Comparison of ENCODE assay signal across 19 mouse cellular contexts in genomic region chr2:42543164-42543517, GRCm38 (mm10).
A peak's percentile ranks its signal among the peaks of the same experiment; 100 is the strongest.
DNase-seq lines count a peak whose midpoint lies in the region; ATAC-seq and TF ChIP-seq lines count a peak whose summit lies in the region.
"Had no signal": no experiment of that assay in that cellular context is flagged by ENCODE, and none has a peak within 500 bp of the region (broad histone marks: within the 10 kb centered on the region; RNA-seq: fewer than 3 reads in every experiment).

No protein-coding gene starts in this region.

- no peaks in the 10 kb centered on the region for H3K36me3 ChIP-seq in forebrain, embryonic 14.5 days (ENCODE audit: control insufficient read depth, insufficient read depth, low read length)
- no peaks in the 10 kb centered on the region for H3K36me3 ChIP-seq in forebrain, embryonic 11.5 days (ENCODE audit: control insufficient read depth, insufficient read depth, low read length)
- H3K36me3 ChIP-seq in midbrain, postnatal 0 days (ENCODE audit: insufficient read depth, low read length) = no peaks in the 10 kb centered on the region
- H3K36me3 ChIP-seq in midbrain, embryonic 15.5 days (replicated peaks) = no peaks in the 10 kb centered on the region
- no peaks in the 10 kb centered on the region for H3K36me3 ChIP-seq in forebrain, embryonic 16.5 days (ENCODE audit: control insufficient read depth, insufficient read depth)
- H3K36me3 ChIP-seq in thymus, adult 2 months (ENCODE audit: control insufficient read depth, insufficient read depth, low read length) = no peaks in the 10 kb centered on the region
- H3K36me3 ChIP-seq: heart, embryonic 13.5 days; kidney, embryonic 15.5 days; limb, embryonic 13.5 days; neural tube, embryonic 12.5 days had no signal

- H3K27me3 ChIP-seq in forebrain, embryonic 14.5 days (replicated peaks; ENCODE audit: control insufficient read depth, insufficient read depth, low read length) = no peaks in the 10 kb centered on the region
- no peaks in the 10 kb centered on the region for H3K27me3 ChIP-seq in forebrain, embryonic 11.5 days (ENCODE audit: control insufficient read depth, insufficient read depth, low read length)
- H3K27me3 ChIP-seq in midbrain, postnatal 0 days (ENCODE audit: insufficient read depth, low read length) = no peaks in the 10 kb centered on the region
- H3K27me3 ChIP-seq in midbrain, embryonic 15.5 days (replicated peaks) = no peaks in the 10 kb centered on the region
- no peaks in the 10 kb centered on the region for H3K27me3 ChIP-seq in forebrain, embryonic 16.5 days (replicated peaks; ENCODE audit: control insufficient read depth, insufficient read depth, low read length)
- H3K27me3 ChIP-seq in thymus, adult 2 months (ENCODE audit: control insufficient read depth, insufficient read depth, low read length) = no peaks in the 10 kb centered on the region
- H3K27me3 ChIP-seq: heart, embryonic 13.5 days; kidney, embryonic 15.5 days; limb, embryonic 13.5 days; neural tube, embryonic 12.5 days; Patski had no signal

- no peak for ATAC-seq in forebrain, embryonic 14.5 days
- ATAC-seq in forebrain, embryonic 11.5 days (replicated peaks; ENCODE audit: low FRiP score) = no peak
- no peak for ATAC-seq in midbrain, postnatal 0 days (ENCODE audit: low FRiP score)
- no peak for ATAC-seq in midbrain, embryonic 15.5 days (replicated peaks)
- peak; percentile 40; the same call in 1 of the 2 replicates for ATAC-seq in forebrain, embryonic 16.5 days
- ATAC-seq: activated CD4-positive, CD25-positive, alpha-beta regulatory T cell, adult 4 months; inflammation-experienced regulatory T-cells, adult 6 months; Patski had no signal

- no peaks in the 10 kb centered on the region; the same call in 1 of the 2 replicates for H3K4me1 ChIP-seq in forebrain, embryonic 14.5 days (ENCODE audit: control insufficient read depth, insufficient read depth, low read length)
- H3K4me1 ChIP-seq in forebrain, embryonic 11.5 days (replicated peaks; ENCODE audit: control insufficient read depth, insufficient read depth, low read length) = no peaks in the 10 kb centered on the region; the same call in 1 of the 2 replicates
- H3K4me1 ChIP-seq in midbrain, postnatal 0 days (ENCODE audit: insufficient read depth, low read length) = 0 out of 2 replicates have a peak, but pooled peaks cover 2% of the 10 kb centered on the region
- H3K4me1 ChIP-seq in midbrain, embryonic 15.5 days = peaks cover 5% of the 10 kb centered on the region; the same call in 1 of the 2 replicates
- H3K4me1 ChIP-seq in forebrain, embryonic 16.5 days (replicated peaks; ENCODE audit: control insufficient read depth, insufficient read depth, low read length) = 0 out of 2 replicates have a peak, but pooled peaks cover 2% of the 10 kb centered on the region
- no peaks in the 10 kb centered on the region for H3K4me1 ChIP-seq in thymus, adult 2 months (replicated peaks; ENCODE audit: control insufficient read depth, insufficient read depth, low read length)
- H3K4me1 ChIP-seq: heart, embryonic 13.5 days; kidney, embryonic 15.5 days; limb, embryonic 13.5 days; neural tube, embryonic 12.5 days had no signal

- H3K4me3 ChIP-seq in forebrain, embryonic 14.5 days (ENCODE audit: low read depth, low read length) = no peak overlapping the region
- no peak overlapping the region for H3K4me3 ChIP-seq in forebrain, embryonic 11.5 days (ENCODE audit: low read depth, low read length)
- H3K4me3 ChIP-seq in midbrain, postnatal 0 days (ENCODE audit: low read depth, low read length) = no peak overlapping the region
- H3K4me3 ChIP-seq in midbrain, embryonic 15.5 days = no peak overlapping the region
- no peak overlapping the region for H3K4me3 ChIP-seq in forebrain, embryonic 16.5 days (replicated peaks; ENCODE audit: low read length)
- H3K4me3 ChIP-seq in thymus, adult 2 months (ENCODE audit: control insufficient read depth, insufficient read depth, low read length) = no peak overlapping the region
- H3K4me3 ChIP-seq: heart, embryonic 13.5 days; kidney, embryonic 15.5 days; limb, embryonic 13.5 days; neural tube, embryonic 12.5 days had no signal

- H3K9me3 ChIP-seq in forebrain, embryonic 14.5 days (replicated peaks; ENCODE audit: control insufficient read depth, low read length) = no peaks in the 10 kb centered on the region
- H3K9me3 ChIP-seq in forebrain, embryonic 11.5 days (ENCODE audit: control insufficient read depth, low read length) = no peaks in the 10 kb centered on the region
- H3K9me3 ChIP-seq in midbrain, postnatal 0 days (ENCODE audit: low read length) = no peaks in the 10 kb centered on the region
- H3K9me3 ChIP-seq in midbrain, embryonic 15.5 days = no peaks in the 10 kb centered on the region
- no peaks in the 10 kb centered on the region for H3K9me3 ChIP-seq in forebrain, embryonic 16.5 days (ENCODE audit: control insufficient read depth, low read length)
- H3K9me3 ChIP-seq: heart, embryonic 13.5 days; kidney, embryonic 15.5 days; limb, embryonic 13.5 days; neural tube, embryonic 12.5 days had no signal

- no peak for TF ChIP-seq POLR2A in thymus, adult 2 months (IDR thresholded peaks at IDR 0.05; ENCODE audit: control insufficient read depth, extremely low read depth, insufficient read depth, low read length, poor library complexity)

- H3K9ac ChIP-seq in forebrain, embryonic 14.5 days (ENCODE audit: low read length) = no peak overlapping the region
- H3K9ac ChIP-seq in forebrain, embryonic 11.5 days (ENCODE audit: low read length) = no peak overlapping the region
- H3K9ac ChIP-seq in midbrain, postnatal 0 days (replicated peaks; ENCODE audit: low read length, poor library complexity, severe bottlenecking) = no peak overlapping the region
- H3K9ac ChIP-seq in midbrain, embryonic 15.5 days = no peak overlapping the region
- H3K9ac ChIP-seq in forebrain, embryonic 16.5 days (replicated peaks; ENCODE audit: low read depth, low read length) = no peak overlapping the region
- H3K9ac ChIP-seq: heart, embryonic 13.5 days; kidney, embryonic 15.5 days; limb, embryonic 13.5 days; liver, embryonic 14.5 days; neural tube, embryonic 12.5 days had no signal

- DNase-seq in forebrain, embryonic 14.5 days (ENCODE audit: low spot score) = peak; percentile 5
- DNase-seq in forebrain, embryonic 11.5 days (ENCODE audit: low spot score) = no peak
- DNase-seq in midbrain, postnatal 0 days (ENCODE audit: low spot score) = peak; percentile 20
- peak; percentile 50 for DNase-seq in cerebellum, adult 9-10 months
- no peak for DNase-seq in lung, postnatal 4 days
- no peak for DNase-seq in thymus, adult 2 months
- DNase-seq: adrenal gland, postnatal 14 days; heart, postnatal 4 days; thymus, postnatal 14 days had no signal

- 80% methylated on average over 8 of the region's 8 CpGs for WGBS in forebrain, embryonic 14.5 days
- 94% methylated on average over 8 of the region's 8 CpGs for WGBS in forebrain, embryonic 11.5 days
- 87% methylated on average over 8 of the region's 8 CpGs for WGBS in midbrain, postnatal 0 days
- WGBS in midbrain, embryonic 15.5 days = 85% methylated on average over 8 of the region's 8 CpGs
- 71% methylated on average over 8 of the region's 8 CpGs for WGBS in forebrain, embryonic 16.5 days
- 97% methylated on average over 8 of the region's 8 CpGs for WGBS in thymus, adult 2 months

- TF ChIP-seq CTCF in midbrain, postnatal 0 days (IDR thresholded peaks at IDR 0.05) = no peak
- no peak for TF ChIP-seq CTCF in thymus, adult 2 months (IDR thresholded peaks at IDR 0.05; ENCODE audit: borderline replicate concordance, control insufficient read depth, extremely low read depth, insufficient read depth, low read length, poor library complexity)

- H3K4me2 ChIP-seq in forebrain, embryonic 14.5 days (ENCODE audit: low read length) = no peak overlapping the region
- no peak overlapping the region for H3K4me2 ChIP-seq in forebrain, embryonic 11.5 days (ENCODE audit: low read depth, low read length, severe bottlenecking)
- no peak overlapping the region for H3K4me2 ChIP-seq in midbrain, postnatal 0 days (ENCODE audit: low read depth, low read length, poor library complexity, severe bottlenecking)
- no peak overlapping the region for H3K4me2 ChIP-seq in midbrain, embryonic 15.5 days
- H3K4me2 ChIP-seq in forebrain, embryonic 16.5 days (ENCODE audit: low read length) = no peak overlapping the region
- H3K4me2 ChIP-seq: heart, embryonic 13.5 days; kidney, embryonic 15.5 days; limb, embryonic 13.5 days; neural tube, embryonic 12.5 days had no signal

- H3K27ac ChIP-seq in forebrain, embryonic 14.5 days (ENCODE audit: low read depth, low read length) = no peak overlapping the region
- H3K27ac ChIP-seq in forebrain, embryonic 11.5 days (ENCODE audit: low read depth, low read length) = no peak overlapping the region
- no peak overlapping the region for H3K27ac ChIP-seq in midbrain, postnatal 0 days (ENCODE audit: low read depth, low read length)
- H3K27ac ChIP-seq in midbrain, embryonic 15.5 days = no peak overlapping the region
- H3K27ac ChIP-seq in forebrain, embryonic 16.5 days (ENCODE audit: low read length) = no peak overlapping the region
- no peak overlapping the region for H3K27ac ChIP-seq in thymus, adult 2 months (ENCODE audit: control insufficient read depth, insufficient read depth, low read length)
- H3K27ac ChIP-seq: heart, embryonic 13.5 days; kidney, embryonic 15.5 days; limb, embryonic 13.5 days; liver, embryonic 14.5 days; neural tube, embryonic 12.5 days had no signal

Comparison
In these comparisons a context has a peak if more than half of its experiments do, and no peak if none do; other contexts are left out.
1. DNase-seq: peak in forebrain, embryonic 14.5 days (single experiment), midbrain, postnatal 0 days (single experiment) and cerebellum, adult 9-10 months (single experiment); none in forebrain, embryonic 11.5 days (single experiment), lung, postnatal 4 days (0 of 2) and thymus, adult 2 months (single experiment).